Mouse (Mus musculus): ENCODE data around the gene Hs3st5. TPM values are rescaled to one million over a fixed set of nuclear protein-coding genes. Genes with fewer than 3 reads are reported as not detected.
A peak's percentile ranks its signal among the peaks of the same experiment; 100 is the strongest.

The Hs3st5 gene
- polyA plus RNA-seq, 1 experiment from 2014 or later, result 0.35 TPM

GRCm38 (mm10) chr10:36729361-36730098 is 222.9 kb downstream of the Hs3st5 start:
- Histone ChIP-seq H3K4me1 (replicated peaks) (no peaks in the 10 kb centered on the region), H3K36me3 (no peaks in the 10 kb centered on the region), H3K4me3 (no peak overlapping the region), H3K9ac (no peak overlapping the region), H3K27ac (no peak overlapping the region), H3K4me2 (no peak overlapping the region), H3K9me3 (replicated peaks) (no peaks in the 10 kb centered on the region), H3K27me3 (no peaks in the 10 kb centered on the region)
- no peak for ATAC-seq (replicated peaks; ENCODE audit: insufficient number of reproducible peaks, insufficient read depth, low FRiP score, low read depth)
- WGBS, result 60% methylated on average over 13 of the region's 13 CpGs

GRCm38 (mm10) chr10:36739375-36739774 is 232.8 kb downstream of the Hs3st5 start:
- H3K9ac ChIP-seq, result no peak overlapping the region
- H3K36me3 ChIP-seq, result no peaks in the 10 kb centered on the region
- H3K4me1 ChIP-seq (replicated peaks), result no peaks in the 10 kb centered on the region
- H3K9me3 ChIP-seq (replicated peaks), result no peaks in the 10 kb centered on the region
- ATAC-seq (replicated peaks; ENCODE audit: insufficient number of reproducible peaks, insufficient read depth, low FRiP score, low read depth), result no peak
- no peak overlapping the region for H3K4me2 ChIP-seq
- H3K27me3 ChIP-seq, result no peaks in the 10 kb centered on the region
- H3K27ac ChIP-seq, result no peak overlapping the region
- H3K4me3 ChIP-seq, result no peak overlapping the region

GRCm38 (mm10) chr10:36750021-36750420 is 243.4 kb downstream of the Hs3st5 start:
- WGBS, result 38% methylated on average over 1 of the region's 1 CpGs
- H3K27me3 ChIP-seq, result no peaks in the 10 kb centered on the region

GRCm38 (mm10) chr10:36754471-36754870 is 247.9 kb downstream of the Hs3st5 start:
- Histone ChIP-seq H3K9ac (no peak overlapping the region), H3K9me3 (replicated peaks) (no peaks in the 10 kb centered on the region), H3K4me2 (peak overlapping the region; percentile 18; the same call in 1 of the 2 replicates), H3K36me3 (no peaks in the 10 kb centered on the region), H3K4me3 (no peak overlapping the region), H3K27me3 (no peaks in the 10 kb centered on the region), H3K27ac (peak overlapping the region; percentile 42; the same call in 1 of the 2 replicates), H3K4me1 (replicated peaks) (peaks cover 12% of the 10 kb centered on the region)
- ATAC-seq (replicated peaks; ENCODE audit: insufficient number of reproducible peaks, insufficient read depth, low FRiP score, low read depth), result peak; percentile 72; the same call in 1 of the 2 replicates
- 39% methylated on average over 1 of the region's 1 CpGs for WGBS

More at GRCm38 (mm10) chr10:36750021-36750420, 243.4 kb downstream of the Hs3st5 start:
- Histone ChIP-seq H3K4me1 (replicated peaks) (peaks cover 12% of the 10 kb centered on the region), H3K27ac (no peak overlapping the region), H3K4me2 (no peak overlapping the region), H3K36me3 (no peaks in the 10 kb centered on the region), H3K9ac (no peak overlapping the region), H3K9me3 (replicated peaks) (no peaks in the 10 kb centered on the region), H3K4me3 (no peak overlapping the region)
- no peak for ATAC-seq (replicated peaks; ENCODE audit: insufficient number of reproducible peaks, insufficient read depth, low FRiP score, low read depth)

- Histone ChIP-seq H3K36me3 (no peaks in the 10 kb centered on the region), H3K4me1 (replicated peaks) (no peaks in the 10 kb centered on the region), H3K27me3 (no peaks in the 10 kb centered on the region), H3K9ac (no peak overlapping the region), H3K27ac (no peak overlapping the region), H3K9me3 (replicated peaks) (no peaks in the 10 kb centered on the region), H3K4me2 (no peak overlapping the region), H3K4me3 (no peak overlapping the region)
- no peak for ATAC-seq (replicated peaks; ENCODE audit: insufficient number of reproducible peaks, insufficient read depth, low FRiP score, low read depth)
These were observed 267.0 kb downstream of the Hs3st5 start for GRCm38 (mm10) chr10:36773595-36773994.

GRCm38 (mm10) chr10:36774898-36775297 is 268.3 kb downstream of the Hs3st5 start:
- Histone ChIP-seq H3K4me1 (replicated peaks) (no peaks in the 10 kb centered on the region), H3K4me2 (no peak overlapping the region), H3K36me3 (no peaks in the 10 kb centered on the region), H3K4me3 (no peak overlapping the region), H3K9ac (no peak overlapping the region), H3K27me3 (no peaks in the 10 kb centered on the region), H3K27ac (no peak overlapping the region), H3K9me3 (replicated peaks) (no peaks in the 10 kb centered on the region)
- WGBS, result 73% methylated on average over 6 of the region's 6 CpGs
- ATAC-seq (replicated peaks; ENCODE audit: insufficient number of reproducible peaks, insufficient read depth, low FRiP score, low read depth), result no peak

- Histone ChIP-seq H3K9ac (no peak overlapping the region), H3K4me3 (no peak overlapping the region), H3K4me2 (no peak overlapping the region), H3K27ac (no peak overlapping the region), H3K36me3 (no peaks in the 10 kb centered on the region), H3K27me3 (no peaks in the 10 kb centered on the region), H3K4me1 (replicated peaks) (no peaks in the 10 kb centered on the region), H3K9me3 (replicated peaks) (no peaks in the 10 kb centered on the region)
- ATAC-seq (replicated peaks; ENCODE audit: insufficient number of reproducible peaks, insufficient read depth, low FRiP score, low read depth), result no peak
- 51% methylated on average over 1 of the region's 1 CpGs for WGBS
These were observed 275.0 kb downstream of the Hs3st5 start for GRCm38 (mm10) chr10:36781641-36782040.

GRCm38 (mm10) chr10:36786970-36787369 is 280.4 kb downstream of the Hs3st5 start:
- WGBS, result 80% methylated on average over 7 of the region's 7 CpGs
- H3K27ac ChIP-seq, result no peak overlapping the region
- no peaks in the 10 kb centered on the region for H3K27me3 ChIP-seq
- H3K4me3 ChIP-seq, result no peak overlapping the region
- H3K9me3 ChIP-seq (replicated peaks), result no peaks in the 10 kb centered on the region
- ATAC-seq (replicated peaks; ENCODE audit: insufficient number of reproducible peaks, insufficient read depth, low FRiP score, low read depth), result no peak
- H3K9ac ChIP-seq, result no peak overlapping the region
- H3K4me1 ChIP-seq (replicated peaks), result no peaks in the 10 kb centered on the region
- no peak overlapping the region for H3K4me2 ChIP-seq
- H3K36me3 ChIP-seq, result no peaks in the 10 kb centered on the region

GRCm38 (mm10) chr10:36791771-36792170 is 285.2 kb downstream of the Hs3st5 start:
- Histone ChIP-seq H3K4me1 (replicated peaks) (no peaks in the 10 kb centered on the region), H3K27me3 (no peaks in the 10 kb centered on the region), H3K9me3 (replicated peaks) (no peaks in the 10 kb centered on the region), H3K4me2 (no peak overlapping the region), H3K9ac (no peak overlapping the region), H3K27ac (no peak overlapping the region), H3K36me3 (no peaks in the 10 kb centered on the region), H3K4me3 (no peak overlapping the region)
- ATAC-seq (replicated peaks; ENCODE audit: insufficient number of reproducible peaks, insufficient read depth, low FRiP score, low read depth), result no peak
- 36% methylated on average over 2 of the region's 2 CpGs for WGBS

- Histone ChIP-seq H3K4me1 (replicated peaks) (no peaks in the 10 kb centered on the region), H3K27ac (no peak overlapping the region), H3K4me2 (no peak overlapping the region), H3K9me3 (replicated peaks) (no peaks in the 10 kb centered on the region), H3K36me3 (no peaks in the 10 kb centered on the region), H3K9ac (no peak overlapping the region), H3K4me3 (no peak overlapping the region), H3K27me3 (no peaks in the 10 kb centered on the region)
- no peak for ATAC-seq (replicated peaks; ENCODE audit: insufficient number of reproducible peaks, insufficient read depth, low FRiP score, low read depth)
These were observed 288.7 kb downstream of the Hs3st5 start for GRCm38 (mm10) chr10:36795311-36795710.

- Histone ChIP-seq H3K4me3 (no peak overlapping the region), H3K27me3 (no peaks in the 10 kb centered on the region), H3K4me1 (replicated peaks) (no peaks in the 10 kb centered on the region), H3K9ac (no peak overlapping the region), H3K27ac (no peak overlapping the region), H3K4me2 (no peak overlapping the region), H3K9me3 (replicated peaks) (no peaks in the 10 kb centered on the region), H3K36me3 (no peaks in the 10 kb centered on the region)
- WGBS, result 30% methylated on average over 2 of the region's 2 CpGs
- ATAC-seq (replicated peaks; ENCODE audit: insufficient number of reproducible peaks, insufficient read depth, low FRiP score, low read depth), result no peak
These were observed 294.4 kb downstream of the Hs3st5 start for GRCm38 (mm10) chr10:36800925-36801482.

- Histone ChIP-seq H3K4me2 (no peak overlapping the region), H3K9me3 (replicated peaks) (no peaks in the 10 kb centered on the region), H3K27me3 (no peaks in the 10 kb centered on the region), H3K4me1 (replicated peaks) (no peaks in the 10 kb centered on the region), H3K36me3 (no peaks in the 10 kb centered on the region), H3K4me3 (no peak overlapping the region), H3K9ac (no peak overlapping the region), H3K27ac (no peak overlapping the region)
- no peak for ATAC-seq (replicated peaks; ENCODE audit: insufficient number of reproducible peaks, insufficient read depth, low FRiP score, low read depth)
- 31% methylated on average over 2 of the region's 2 CpGs for WGBS
These were observed 297.1 kb downstream of the Hs3st5 start for GRCm38 (mm10) chr10:36803705-36804104.
